Mouse (Mus musculus) cerebellum, adult 2 months (tissue): ENCODE measurements at regions not wholly inside any gene's neighbourhood (a gene's known extent, or its start where the extent isn't known, plus 50 kb on each side); places are given as distances from the start of the nearest gene placed in this dataset.

Experiments used
- DNase-seq, 2 experiments: peaks; one replicate each; pipeline ENCODE4 v3.0.0; 2021
- H3K27ac ChIP-seq: fragments of 200-500 bp; 2 replicates; pipeline ENCODE4 v1.5.1; 2012; ENCODE audit warnings: low read length, control low read depth, inconsistent platforms; ENCODE audit not compliant: insufficient read depth
- H3K27me3 ChIP-seq: fragments of 200-500 bp; 2 replicates; pipeline ENCODE4 v1.6.1; 2012; ENCODE audit warnings: inconsistent platforms, mild to moderate bottlenecking, low read length, moderate library complexity; ENCODE audit not compliant: control insufficient read depth, insufficient read depth
- H3K4me1 ChIP-seq: fragments of 200-500 bp; 2 replicates; pipeline ENCODE4 v1.6.1; 2011; ENCODE audit warnings: low read length; ENCODE audit not compliant: control insufficient read depth, insufficient read depth
- H3K4me3 ChIP-seq: fragments of 200-500 bp; replicated peaks from 2 replicates; pipeline ENCODE3; 2011; ENCODE audit warnings: mild to moderate bottlenecking, low read depth, low read length, control low read depth; ENCODE audit not compliant: insufficient read depth
- CTCF ChIP-seq: fragments of 200-500 bp; IDR thresholded peaks from 2 replicates; pipeline ENCODE4 v1.5.1; 2011; ENCODE audit warnings: low read depth, mild to moderate bottlenecking, control low read depth, low read length, moderate library complexity, borderline replicate concordance; ENCODE audit not compliant: insufficient read depth
- POLR2A ChIP-seq: fragments of 200-500 bp; IDR thresholded peaks from 2 replicates; pipeline ENCODE4 v1.6.1; 2011; ENCODE audit warnings: low read length, control low read depth, borderline replicate concordance; ENCODE audit not compliant: insufficient read depth
- WGBS: fragments of 180-500 bp; shearing (Covaris S2); methylation state at CpG from one replicate; pipeline ENCODE4 v1.1.7; 2018; 5-methylcytosine and 5-hydroxymethylcytosine counted together

GRCm38 (mm10) chr4:75790920-75791589, 513.0 kb upstream of the Dmac1 start:
- H3K27me3 ChIP-seq, result no peaks in the 10 kb centered on the region
- 88% methylated on average over 1 of the region's 1 CpGs for WGBS
- no peak overlapping the region for H3K27ac ChIP-seq
- no peaks in the 10 kb centered on the region for H3K4me1 ChIP-seq
- DNase-seq, result no peak
- TF ChIP-seq CTCF (no peak), POLR2A (no peak)
- no peak overlapping the region for H3K4me3 ChIP-seq

DNA sequence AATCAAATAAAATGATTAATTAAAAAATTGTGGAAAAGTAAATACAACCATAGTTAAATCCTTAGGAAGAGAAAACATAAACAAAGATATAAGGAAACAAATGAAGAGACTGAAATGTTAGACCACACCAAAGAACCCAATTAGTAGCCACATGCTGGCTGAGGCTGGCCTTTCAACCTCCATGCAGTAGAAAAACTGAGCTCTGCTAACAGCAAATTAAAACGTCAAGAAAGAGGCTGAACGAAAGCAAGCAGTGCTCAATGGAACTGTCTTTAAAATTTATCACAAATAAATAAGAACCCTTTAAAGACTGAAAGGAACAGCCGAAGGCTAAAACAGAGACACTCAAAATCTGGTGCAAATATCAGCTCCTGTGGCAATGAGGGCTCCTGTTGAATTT, 509.3 kb upstream of the Dmac1 start:
- Histone ChIP-seq H3K4me3 (no peak overlapping the region), H3K27me3 (no peaks in the 10 kb centered on the region), H3K27ac (no peak overlapping the region), H3K4me1 (no peaks in the 10 kb centered on the region)
- DNase-seq, result no peak
- 75% methylated on average over 3 of the region's 3 CpGs for WGBS
- no peak for TF ChIP-seq POLR2A
- TF ChIP-seq CTCF, result no peak

DNA sequence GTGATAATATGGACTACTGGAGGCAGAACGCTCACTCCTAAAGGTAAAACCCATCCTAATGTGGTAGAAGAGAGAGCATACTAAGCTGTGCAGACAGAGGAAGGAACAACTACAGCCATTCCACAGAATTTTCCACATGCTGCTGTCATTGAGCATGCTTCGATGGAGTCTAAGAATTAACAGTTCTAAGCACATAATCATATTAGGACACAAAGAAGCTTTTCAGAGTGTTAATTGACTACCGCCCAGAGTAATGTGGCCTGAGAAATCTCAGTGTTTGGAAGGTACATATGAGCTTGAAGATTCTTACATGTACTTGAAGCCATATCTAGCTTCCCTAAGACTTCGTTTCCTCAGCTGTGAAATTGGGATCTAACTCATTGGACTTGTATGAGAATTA, 508.3 kb upstream of the Dmac1 start:
- no peak for TF ChIP-seq CTCF
- no peak for TF ChIP-seq POLR2A
- DNase-seq, result no peak
- 85% methylated on average over 4 of the region's 4 CpGs for WGBS

DNA sequence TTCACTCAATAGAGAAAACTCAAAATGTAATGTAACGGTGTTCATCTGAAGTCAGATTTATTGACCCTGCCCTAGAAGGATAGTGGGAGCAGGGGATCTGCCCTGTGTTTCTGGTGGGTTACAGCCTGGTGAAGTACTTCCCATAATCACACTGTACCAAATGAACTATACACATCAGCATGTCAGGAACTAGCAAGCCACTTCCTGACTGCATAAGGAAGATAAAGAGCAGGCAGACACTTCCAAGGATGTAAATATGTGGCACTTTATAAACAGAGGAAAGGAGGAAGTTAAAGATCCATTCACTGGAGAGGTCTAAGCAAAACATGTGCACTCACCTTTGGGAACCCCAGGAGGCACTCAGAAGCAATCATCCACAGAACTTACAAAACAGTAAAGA, 501.4 kb upstream of the Dmac1 start:
- H3K4me1 ChIP-seq, result no peaks in the 10 kb centered on the region
- no peak for TF ChIP-seq CTCF
- no peak for TF ChIP-seq POLR2A
- H3K27ac ChIP-seq, result no peak overlapping the region
- DNase-seq, result no peak
- 98% methylated on average over 1 of the region's 1 CpGs for WGBS
- H3K4me3 ChIP-seq, result no peak overlapping the region
- no peaks in the 10 kb centered on the region for H3K27me3 ChIP-seq

More for the DNA sequence above, 508.3 kb upstream of the Dmac1 start:
- no peaks in the 10 kb centered on the region for H3K4me1 ChIP-seq
- no peak overlapping the region for H3K4me3 ChIP-seq
- H3K27me3 ChIP-seq, result no peaks in the 10 kb centered on the region
- H3K27ac ChIP-seq, result no peak overlapping the region

- Histone ChIP-seq H3K27ac (no peak overlapping the region), H3K4me3 (no peak overlapping the region), H3K27me3 (no peaks in the 10 kb centered on the region), H3K4me1 (no peaks in the 10 kb centered on the region)
- TF ChIP-seq CTCF, result no peak
- DNase-seq, result no peak
- WGBS, result 31% methylated on average over 1 of the region's 1 CpGs
Observed at GRCm38 (mm10) chr4:75764141-75764540, 486.0 kb upstream of the Dmac1 start.

- no peak overlapping the region for H3K4me3 ChIP-seq
- no peak overlapping the region for H3K27ac ChIP-seq
- WGBS, result 75% methylated on average over 6 of the region's 6 CpGs
- H3K27me3 ChIP-seq, result no peaks in the 10 kb centered on the region
- DNase-seq, result no peak
- no peaks in the 10 kb centered on the region for H3K4me1 ChIP-seq
- TF ChIP-seq POLR2A (no peak), CTCF (no peak)
Observed at GRCm38 (mm10) chr4:75744605-75745004, 466.5 kb upstream of the Dmac1 start.

DNA sequence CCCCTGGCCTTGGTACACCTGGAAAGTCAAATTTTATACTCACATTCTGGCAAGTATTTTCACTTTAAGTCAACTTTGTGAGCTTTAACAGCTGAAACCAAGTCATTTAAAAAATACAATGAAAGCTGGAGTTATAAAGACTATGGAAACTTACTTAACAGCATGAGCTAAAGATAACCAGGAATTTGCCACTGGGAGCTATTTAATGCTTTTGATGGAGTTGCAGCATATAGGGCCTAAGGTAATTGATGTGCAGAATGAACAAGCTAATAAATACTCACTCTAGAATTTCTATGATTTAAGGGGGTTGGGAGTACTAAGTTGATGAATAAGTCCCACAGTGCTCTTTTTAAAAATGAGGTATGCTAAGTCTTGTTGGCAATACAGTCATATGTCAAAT, 463.5 kb upstream of the Dmac1 start:
- TF ChIP-seq POLR2A (no peak), CTCF (no peak)
- no peak overlapping the region for H3K27ac ChIP-seq
- no peaks in the 10 kb centered on the region for H3K4me1 ChIP-seq
- H3K4me3 ChIP-seq, result no peak overlapping the region
- no peaks in the 10 kb centered on the region for H3K27me3 ChIP-seq
- DNase-seq, result no peak

GRCm38 (mm10) chr4:75730798-75731400, 452.8 kb upstream of the Dmac1 start:
- no peaks in the 10 kb centered on the region for H3K27me3 ChIP-seq
- 97% methylated on average over 3 of the region's 3 CpGs for WGBS
- no peak for TF ChIP-seq CTCF
- no peak for TF ChIP-seq POLR2A
- DNase-seq, result no peak
- H3K4me3 ChIP-seq, result no peak overlapping the region
- no peak overlapping the region for H3K27ac ChIP-seq
- no peaks in the 10 kb centered on the region for H3K4me1 ChIP-seq
